15 mouse cellular contexts compared by ENCODE assay signal in genomic region chr17:47814496-47814895, GRCm38 (mm10). TPM values are rescaled to one million over a fixed set of nuclear protein-coding genes. Genes with fewer than 3 reads are reported as not detected.
DNase-seq lines count a peak whose midpoint lies in the region; ATAC-seq and TF ChIP-seq lines count a peak whose summit lies in the region.
"Had no signal": no experiment of that assay in that cellular context is flagged by ENCODE, and none has a peak within 500 bp of the region (broad histone marks: within the 10 kb centered on the region; RNA-seq: fewer than 3 reads in every experiment).

No protein-coding gene starts in this region.

- ATAC-seq in heart, embryonic 13.5 days (ENCODE audit: extremely low read depth, insufficient number of reproducible peaks, low FRiP score, low TSS enrichment), result no peak
- ATAC-seq in midbrain, postnatal 0 days (ENCODE audit: low FRiP score), result no peak
- no peak for ATAC-seq in midbrain, embryonic 15.5 days (replicated peaks)
- ATAC-seq: forebrain, embryonic 15.5 days had no signal

- H3K9me3 ChIP-seq in heart, embryonic 13.5 days, result no peaks in the 10 kb centered on the region
- H3K9me3 ChIP-seq in midbrain, postnatal 0 days (ENCODE audit: low read length), result no peaks in the 10 kb centered on the region
- no peaks in the 10 kb centered on the region for H3K9me3 ChIP-seq in midbrain, embryonic 15.5 days
- H3K9me3 ChIP-seq in hindbrain, embryonic 10.5 days, result no peaks in the 10 kb centered on the region
- H3K9me3 ChIP-seq: forebrain, embryonic 15.5 days; megakaryocyte, embryonic 14.5 days; stomach, embryonic 15.5 days had no signal

- H3K4me3 ChIP-seq in heart, embryonic 13.5 days, result no peak overlapping the region
- no peak overlapping the region for H3K4me3 ChIP-seq in midbrain, postnatal 0 days (ENCODE audit: low read depth, low read length)
- no peak overlapping the region for H3K4me3 ChIP-seq in midbrain, embryonic 15.5 days
- H3K4me3 ChIP-seq in hindbrain, embryonic 10.5 days, result no peak overlapping the region
- H3K4me3 ChIP-seq: forebrain, embryonic 15.5 days; megakaryocyte, embryonic 14.5 days; stomach, embryonic 15.5 days had no signal

- no peaks in the 10 kb centered on the region for H3K27me3 ChIP-seq in heart, embryonic 13.5 days (replicated peaks)
- no peaks in the 10 kb centered on the region for H3K27me3 ChIP-seq in midbrain, postnatal 0 days (ENCODE audit: insufficient read depth, low read length)
- no peaks in the 10 kb centered on the region for H3K27me3 ChIP-seq in midbrain, embryonic 15.5 days (replicated peaks)
- H3K27me3 ChIP-seq in hindbrain, embryonic 10.5 days (ENCODE audit: insufficient read depth, poor library complexity, severe bottlenecking), result 0 out of 2 replicates have a peak, but pooled peaks cover 4% of the 10 kb centered on the region
- H3K27me3 ChIP-seq: stomach, embryonic 15.5 days had no signal

- peaks cover 50% of the 10 kb centered on the region for H3K36me3 ChIP-seq in heart, embryonic 13.5 days
- no peaks in the 10 kb centered on the region for H3K36me3 ChIP-seq in midbrain, postnatal 0 days (ENCODE audit: insufficient read depth, low read length)
- H3K36me3 ChIP-seq in midbrain, embryonic 15.5 days (replicated peaks), result no peaks in the 10 kb centered on the region
- H3K36me3 ChIP-seq in hindbrain, embryonic 10.5 days, result peaks cover 45% of the 10 kb centered on the region
- H3K36me3 ChIP-seq: forebrain, embryonic 15.5 days had no signal

- H3K9ac ChIP-seq in heart, embryonic 13.5 days, result no peak overlapping the region
- H3K9ac ChIP-seq in midbrain, postnatal 0 days (replicated peaks; ENCODE audit: low read length, poor library complexity, severe bottlenecking), result no peak overlapping the region
- no peak overlapping the region for H3K9ac ChIP-seq in midbrain, embryonic 15.5 days
- H3K9ac ChIP-seq: forebrain, embryonic 15.5 days; stomach, embryonic 15.5 days had no signal

- peaks cover 28% of the 10 kb centered on the region for H3K4me1 ChIP-seq in heart, embryonic 13.5 days
- no peaks in the 10 kb centered on the region for H3K4me1 ChIP-seq in midbrain, postnatal 0 days (ENCODE audit: insufficient read depth, low read length)
- H3K4me1 ChIP-seq in midbrain, embryonic 15.5 days, result 0 out of 2 replicates have a peak, but pooled peaks cover 8% of the 10 kb centered on the region
- peaks cover 56% of the 10 kb centered on the region for H3K4me1 ChIP-seq in hindbrain, embryonic 10.5 days (replicated peaks)

- no peak for TF ChIP-seq CTCF in midbrain, postnatal 0 days (IDR thresholded peaks at IDR 0.05)

- peak overlapping the region; percentile 75 for H3K27ac ChIP-seq in heart, embryonic 13.5 days (replicated peaks)
- no peak overlapping the region for H3K27ac ChIP-seq in midbrain, postnatal 0 days (ENCODE audit: low read depth, low read length)
- no peak overlapping the region for H3K27ac ChIP-seq in midbrain, embryonic 15.5 days
- H3K27ac ChIP-seq in hindbrain, embryonic 10.5 days, result peak overlapping the region; percentile 77
- H3K27ac ChIP-seq: forebrain, embryonic 15.5 days had no signal

- WGBS in heart, embryonic 13.5 days, result 32% methylated on average over 6 of the region's 6 CpGs
- 32% methylated on average over 6 of the region's 6 CpGs for WGBS in midbrain, postnatal 0 days
- WGBS in midbrain, embryonic 15.5 days, result 27% methylated on average over 6 of the region's 6 CpGs
- WGBS in hindbrain, embryonic 10.5 days, result 29% methylated on average over 6 of the region's 6 CpGs

- H3K4me2 ChIP-seq in heart, embryonic 13.5 days, result no peak overlapping the region
- no peak overlapping the region for H3K4me2 ChIP-seq in midbrain, postnatal 0 days (ENCODE audit: low read depth, low read length, poor library complexity, severe bottlenecking)
- H3K4me2 ChIP-seq in midbrain, embryonic 15.5 days, result no peak overlapping the region
- H3K4me2 ChIP-seq: forebrain, embryonic 15.5 days; stomach, embryonic 15.5 days had no signal

- DNase-seq in heart, postnatal 10 days, result no peak
- peak; percentile 24 for DNase-seq in midbrain, postnatal 0 days (ENCODE audit: low spot score)
- DNase-seq in hindbrain, embryonic 10.5 days (ENCODE audit: low spot score), result peak; percentile 52
- DNase-seq in mesoderm, embryonic 11.5 days (ENCODE audit: low read depth, low spot score), result peak; percentile 63
- DNase-seq in ovary, adult 18-20 months (ENCODE audit: low spot score), result no peak
- DNase-seq in Muller cell, postnatal 12 days (ENCODE audit: inconsistent ontology term), result no peak
- DNase-seq: B cell, adult 2 months; gastrocnemius, postnatal 36 days; kidney, adult 18-20 months; right cerebral cortex, postnatal 4 days had no signal

- intact Hi-C loops in heart, postnatal 10 days (cut with DNase I), result no loop called here

RNA-seq across cellular contexts. Expression of gene Mdfi, which starts 20.0 kb away (rescaled TPM):
- polyA plus RNA-seq in heart, embryonic 13.5 days (2015; fragmentation: Nextera tagmentation; extraction: Ambion mirVana), result 11.9 and 12.5 TPM in 2 replicates
- 1 to 10 TPM; 6.4 to 8.2 TPM for total RNA-seq in heart, postnatal 10 days (2021)
- total RNA-seq in midbrain, postnatal 0 days (2014; rRNA removed), result 19.2 and 21.4 TPM in 2 replicates
- 1.3 and 1.6 TPM in 2 replicates for polyA plus RNA-seq in midbrain, postnatal 0 days (2015; fragmentation: Nextera tagmentation; extraction: Ambion mirVana)
- 2.7 and 3.6 TPM in 2 replicates for polyA plus RNA-seq in midbrain, embryonic 15.5 days (2015; fragmentation: Nextera tagmentation; extraction: Ambion mirVana)
- polyA plus RNA-seq in hindbrain, embryonic 10.5 days (2016; fragmentation: Nextera tagmentation; extraction: Ambion mirVana), result 19.9 and 30.6 TPM in 2 replicates

Comparison
In these comparisons a context has a peak if more than half of its experiments do, and no peak if none do; other contexts are left out.
1. H3K27ac ChIP-seq: peak in heart, embryonic 13.5 days (single experiment) and hindbrain, embryonic 10.5 days (single experiment); none in midbrain, postnatal 0 days (single experiment) and midbrain, embryonic 15.5 days (single experiment).
2. DNase-seq: peak in midbrain, postnatal 0 days (single experiment), hindbrain, embryonic 10.5 days (single experiment) and mesoderm, embryonic 11.5 days (single experiment); none in heart, postnatal 10 days (0 of 2), ovary, adult 18-20 months (single experiment) and Muller cell, postnatal 12 days (single experiment).